Mouse (Mus musculus) midbrain, embryonic 15.5 days (tissue): ENCODE results near the gene Pip5k1b. TPM values are rescaled to one million over a fixed set of nuclear protein-coding genes. Genes with fewer than 3 reads are reported as not detected.

ENCODE experiments used
- ATAC-seq: fragments of 200-750 bp; cut with Nextera tagmentation; replicated peaks from 2 replicates; pipeline ENCODE4 v1.8.0; 2017; ENCODE audit warnings: moderate TSS enrichment
- H3K27ac ChIP-seq: fragments of 300-500 bp; sonication (generic); 2 replicates; pipeline ENCODE4 v1.5.1; 2015; ENCODE audit warnings: mild to moderate bottlenecking, inconsistent platforms
- H3K27me3 ChIP-seq: fragments of 300-500 bp; sonication (generic); replicated peaks from 2 replicates; pipeline ENCODE4 v1.6.1; 2015; ENCODE audit warnings: inconsistent platforms
- H3K36me3 ChIP-seq: fragments of 300-500 bp; sonication (generic); replicated peaks from 2 replicates; pipeline ENCODE4 v1.6.1; 2015; ENCODE audit warnings: inconsistent platforms
- H3K4me1 ChIP-seq: fragments of 300-500 bp; sonication (generic); 2 replicates; pipeline ENCODE4 v1.6.1; 2015; ENCODE audit warnings: inconsistent platforms
- H3K4me2 ChIP-seq: fragments of 300-500 bp; sonication (generic); 2 replicates; pipeline ENCODE4 v1.6.1; 2015; ENCODE audit warnings: inconsistent platforms, mild to moderate bottlenecking, moderate library complexity
- H3K4me3 ChIP-seq: fragments of 300-500 bp; sonication (generic); 2 replicates; pipeline ENCODE4 v1.5.1; 2015; ENCODE audit warnings: mild to moderate bottlenecking, inconsistent platforms
- H3K9ac ChIP-seq: fragments of 300-500 bp; sonication (generic); 2 replicates; pipeline ENCODE4 v1.6.1; 2015; ENCODE audit warnings: mild to moderate bottlenecking, inconsistent platforms
- H3K9me3 ChIP-seq: fragments of 300-500 bp; sonication (generic); 2 replicates; pipeline ENCODE4 v1.6.1; 2016; ENCODE audit warnings: inconsistent platforms
- WGBS: fragments of 180-500 bp; shearing (Covaris S2); methylation state at CpG from one replicate; pipeline ENCODE4 v1.1.7; 2015; ENCODE audit warnings: mixed read lengths; 5-methylcytosine and 5-hydroxymethylcytosine counted together
- polyA plus RNA-seq: library from polyadenylated mRNA; unstranded; fragments of >200 nt; fragmentation: Nextera tagmentation; extraction: Ambion mirVana; gene quantifications from 2 replicates; pipeline ENCODE4 v1.2.1, GENCODE M21; 2015

Gene Pip5k1b
- 1.0 and 1.1 TPM in 2 replicates for polyA plus RNA-seq

GRCm38 (mm10) chr19:24555466-24555903 lies at the start of gene Pip5k1b:
Pip5k1b (minus strand) TSS chr19:24555872.
- Histone ChIP-seq H3K27ac (peak within 1 kb of the TSS; percentile 70), H3K4me2 (peak within 1 kb of the TSS; percentile 99), H3K9me3 (no peaks in the 10 kb centered on the region), H3K36me3 (no peaks in the 10 kb centered on the region), H3K9ac (peak within 1 kb of the TSS; percentile 78), H3K4me1 (peaks cover 20% of the 10 kb centered on the region), H3K27me3 (peaks cover 10% of the 10 kb centered on the region; the same call in 1 of the 2 replicates), H3K4me3 (peak within 1 kb of the TSS; percentile 89)
- WGBS = under 1% methylated on average over 27 of the region's 39 CpGs
- ATAC-seq = peak; percentile 73

- Histone ChIP-seq H3K27ac (no peak overlapping the region), H3K27me3 (no peaks in the 10 kb centered on the region), H3K4me2 (no peak overlapping the region), H3K4me1 (no peaks in the 10 kb centered on the region), H3K9ac (no peak overlapping the region), H3K36me3 (no peaks in the 10 kb centered on the region), H3K4me3 (no peak overlapping the region), H3K9me3 (no peaks in the 10 kb centered on the region)
- ATAC-seq = no peak
- WGBS = 89% methylated on average over 4 of the region's 4 CpGs
Measured at GRCm38 (mm10) chr19:24604105-24604504, 48.4 kb upstream of the Pip5k1b start.

- H3K4me3 ChIP-seq = no peak overlapping the region
- H3K4me2 ChIP-seq = no peak overlapping the region
- H3K4me1 ChIP-seq = no peaks in the 10 kb centered on the region
- ATAC-seq = no peak
- WGBS = 89% methylated on average over 4 of the region's 4 CpGs
- H3K36me3 ChIP-seq = no peaks in the 10 kb centered on the region
- no peak overlapping the region for H3K27ac ChIP-seq
- H3K9me3 ChIP-seq = no peaks in the 10 kb centered on the region
- no peak overlapping the region for H3K9ac ChIP-seq
- H3K27me3 ChIP-seq = no peaks in the 10 kb centered on the region
Measured at GRCm38 (mm10) chr19:24603431-24603830, 47.8 kb upstream of the Pip5k1b start.

- H3K9me3 ChIP-seq = no peaks in the 10 kb centered on the region
- H3K9ac ChIP-seq = no peak overlapping the region
- H3K36me3 ChIP-seq = no peaks in the 10 kb centered on the region
- WGBS = 65% methylated on average over 2 of the region's 2 CpGs
- H3K27me3 ChIP-seq = no peaks in the 10 kb centered on the region
- no peak overlapping the region for H3K4me2 ChIP-seq
- H3K4me3 ChIP-seq = no peak overlapping the region
- no peaks in the 10 kb centered on the region for H3K4me1 ChIP-seq
- no peak for ATAC-seq
- H3K27ac ChIP-seq = no peak overlapping the region
Measured at GRCm38 (mm10) chr19:24586726-24587125, 31.1 kb upstream of the Pip5k1b start.

- no peak overlapping the region for H3K4me2 ChIP-seq
- no peaks in the 10 kb centered on the region for H3K9me3 ChIP-seq
- H3K9ac ChIP-seq = no peak overlapping the region
- H3K4me1 ChIP-seq = no peaks in the 10 kb centered on the region
- no peaks in the 10 kb centered on the region for H3K27me3 ChIP-seq
- no peak overlapping the region for H3K27ac ChIP-seq
- no peak for ATAC-seq
- WGBS = 94% methylated on average over 5 of the region's 5 CpGs
- no peaks in the 10 kb centered on the region for H3K36me3 ChIP-seq
- no peak overlapping the region for H3K4me3 ChIP-seq
Measured at GRCm38 (mm10) chr19:24585171-24585570, 29.5 kb upstream of the Pip5k1b start.

GRCm38 (mm10) chr19:24583956-24584355 lies 28.3 kb upstream of the Pip5k1b start:
- Histone ChIP-seq H3K36me3 (no peaks in the 10 kb centered on the region), H3K27me3 (no peaks in the 10 kb centered on the region), H3K9ac (no peak overlapping the region), H3K4me2 (no peak overlapping the region), H3K4me1 (no peaks in the 10 kb centered on the region), H3K4me3 (no peak overlapping the region), H3K9me3 (no peaks in the 10 kb centered on the region), H3K27ac (no peak overlapping the region)
- WGBS = 82% methylated on average over 8 of the region's 8 CpGs
- no peak for ATAC-seq

GRCm38 (mm10) chr19:24576125-24576524 lies 20.5 kb upstream of the Pip5k1b start:
- Histone ChIP-seq H3K36me3 (no peaks in the 10 kb centered on the region), H3K27ac (no peak overlapping the region), H3K4me2 (no peak overlapping the region), H3K4me1 (no peaks in the 10 kb centered on the region), H3K9me3 (no peaks in the 10 kb centered on the region), H3K4me3 (no peak overlapping the region), H3K9ac (no peak overlapping the region), H3K27me3 (no peaks in the 10 kb centered on the region)
- no peak for ATAC-seq
- WGBS = 94% methylated on average over 13 of the region's 13 CpGs

- WGBS = 44% methylated on average over 7 of the region's 7 CpGs
- H3K9ac ChIP-seq = no peak overlapping the region
- H3K4me2 ChIP-seq = no peak overlapping the region
- H3K27ac ChIP-seq = no peak overlapping the region
- H3K36me3 ChIP-seq = no peaks in the 10 kb centered on the region
- H3K9me3 ChIP-seq = no peaks in the 10 kb centered on the region
- H3K4me1 ChIP-seq = no peaks in the 10 kb centered on the region
- ATAC-seq = no peak
- H3K27me3 ChIP-seq = no peaks in the 10 kb centered on the region
- H3K4me3 ChIP-seq = no peak overlapping the region
Measured at GRCm38 (mm10) chr19:24571756-24572181, 16.1 kb upstream of the Pip5k1b start.

- no peaks in the 10 kb centered on the region for H3K36me3 ChIP-seq
- H3K27me3 ChIP-seq = no peaks in the 10 kb centered on the region
- WGBS = 87% methylated on average over 8 of the region's 8 CpGs
- H3K4me1 ChIP-seq = no peaks in the 10 kb centered on the region
- no peaks in the 10 kb centered on the region for H3K9me3 ChIP-seq
- no peak overlapping the region for H3K4me2 ChIP-seq
- H3K9ac ChIP-seq = no peak overlapping the region
- ATAC-seq = no peak
- no peak overlapping the region for H3K27ac ChIP-seq
- no peak overlapping the region for H3K4me3 ChIP-seq
Measured at GRCm38 (mm10) chr19:24570969-24571368, 15.3 kb upstream of the Pip5k1b start.

GRCm38 (mm10) chr19:24557456-24557855 lies 1.8 kb upstream of the Pip5k1b start:
- no peak for ATAC-seq
- no peak overlapping the region for H3K27ac ChIP-seq
- H3K4me1 ChIP-seq = peaks cover 20% of the 10 kb centered on the region
- 0 out of 2 replicates have a peak overlapping the region, but pooled peaks have one; percentile 5 for H3K4me3 ChIP-seq
- peak overlapping the region; percentile 99 for H3K4me2 ChIP-seq
- no peak overlapping the region for H3K9ac ChIP-seq
- H3K36me3 ChIP-seq = no peaks in the 10 kb centered on the region
- 1% methylated on average over 11 of the region's 11 CpGs for WGBS
- H3K27me3 ChIP-seq = peaks cover 10% of the 10 kb centered on the region; the same call in 1 of the 2 replicates
- H3K9me3 ChIP-seq = no peaks in the 10 kb centered on the region

- Histone ChIP-seq H3K4me1 (peaks cover 20% of the 10 kb centered on the region), H3K4me2 (peak overlapping the region; percentile 99), H3K27ac (no peak overlapping the region), H3K36me3 (no peaks in the 10 kb centered on the region), H3K27me3 (peaks cover 10% of the 10 kb centered on the region; the same call in 1 of the 2 replicates), H3K9ac (peak overlapping the region; percentile 78), H3K9me3 (no peaks in the 10 kb centered on the region), H3K4me3 (peak overlapping the region; percentile 89)
- ATAC-seq = peak; percentile 53
- 2% methylated on average over 12 of the region's 12 CpGs for WGBS
Measured at GRCm38 (mm10) chr19:24556585-24556966, 904 bp upstream of the Pip5k1b start.

- Histone ChIP-seq H3K9ac (peak overlapping the region; percentile 78), H3K9me3 (no peaks in the 10 kb centered on the region), H3K27ac (peak overlapping the region; percentile 70), H3K36me3 (no peaks in the 10 kb centered on the region), H3K4me3 (peak overlapping the region; percentile 89), H3K4me2 (peak overlapping the region; percentile 99), H3K4me1 (peaks cover 20% of the 10 kb centered on the region), H3K27me3 (peaks cover 10% of the 10 kb centered on the region; the same call in 1 of the 2 replicates)
- 0% methylated on average over 45 of the region's 74 CpGs for WGBS
- peak; percentile 91 for ATAC-seq
Measured at GRCm38 (mm10) chr19:24555904-24556584, 372 bp upstream of the Pip5k1b start.
